Mouse (Mus musculus) ES-E14 (cell line): ENCODE measurements at regions not wholly inside any gene's neighbourhood (a gene's known extent, or its start where the extent isn't known, plus 50 kb on each side); places are given as distances from the start of the nearest gene placed in this dataset.

ENCODE experiments used
- DNase-seq: peaks from one replicate; pipeline ENCODE4 v3.0.0-alpha.2; 2013; ENCODE audit warnings: low read depth, low spot score
- H3K27ac ChIP-seq: 2 replicates; pipeline ENCODE4 v1.5.1; 2012; ENCODE audit warnings: low read depth, mild to moderate bottlenecking, low read length, moderate library complexity, mixed read lengths; ENCODE audit not compliant: poor library complexity, insufficient read depth, severe bottlenecking
- H3K36me3 ChIP-seq: 2 replicates; pipeline ENCODE4 v1.6.1; 2012; ENCODE audit warnings: mild to moderate bottlenecking, low read length, moderate library complexity, mixed read lengths; ENCODE audit not compliant: control insufficient read depth, poor library complexity, insufficient read depth, severe bottlenecking
- H3K4me1 ChIP-seq, 2 experiments: fragments of 150-350 bp in 1 of 2; sonication (generic) in 1 of 2; 2 replicates each; pipeline ENCODE4 v1.6.1; 2012; ENCODE audit warnings: low read length in 2 of 2, mild to moderate bottlenecking in 1 of 2, mixed read lengths in 1 of 2; ENCODE audit not compliant: control insufficient read depth in 2 of 2, insufficient read depth in 2 of 2, poor library complexity in 1 of 2
- H3K4me3 ChIP-seq, 2 experiments: fragments of 150-350 bp in 1 of 2; sonication (generic) in 1 of 2; 2 replicates each; pipeline ENCODE4 v1.5.1; 2012; ENCODE audit warnings: low read length in 2 of 2, low read depth in 1 of 2, mild to moderate bottlenecking in 1 of 2, mixed read lengths in 1 of 2; ENCODE audit not compliant: insufficient read depth in 1 of 2, poor library complexity in 1 of 2, severe bottlenecking in 1 of 2
- H3K9ac ChIP-seq: 2 replicates; pipeline ENCODE4 v1.6.1; 2012; ENCODE audit warnings: low read depth, mild to moderate bottlenecking, low read length, mixed read lengths; ENCODE audit not compliant: poor library complexity, insufficient read depth, severe bottlenecking
- H3K9me3 ChIP-seq: fragments of 150-350 bp; sonication (generic); 2 replicates; pipeline ENCODE4 v1.6.1; 2012; ENCODE audit warnings: low read depth, mild to moderate bottlenecking, low read length; ENCODE audit not compliant: control insufficient read depth, insufficient read depth
- CHD2 ChIP-seq: IDR thresholded peaks from 2 replicates; pipeline ENCODE4 v1.6.1; 2014; ENCODE audit warnings: mild to moderate bottlenecking, low read depth, low read length, inconsistent platforms
- HCFC1 ChIP-seq: IDR thresholded peaks from 2 replicates; pipeline ENCODE4 v1.6.1; 2012; ENCODE audit warnings: low read length, inconsistent platforms, borderline replicate concordance; ENCODE audit not compliant: insufficient read depth
- MAFK ChIP-seq: IDR thresholded peaks from 2 replicates; pipeline ENCODE4 v1.6.1; 2014; ENCODE audit warnings: mild to moderate bottlenecking, low read depth, low read length, inconsistent platforms; ENCODE audit not compliant: insufficient read depth
- ZC3H11A ChIP-seq: IDR thresholded peaks from 2 replicates; pipeline ENCODE4 v1.6.1; 2012; ENCODE audit warnings: low read depth, mild to moderate bottlenecking, inconsistent platforms, low read length, borderline replicate concordance
- ZNF384 ChIP-seq: IDR thresholded peaks from 2 replicates; pipeline ENCODE4 v1.6.1; 2012; ENCODE audit warnings: low read depth, low read length, inconsistent platforms
- in situ Hi-C, 2 experiments: fragments of 600-800 bp; cut with MboI; formaldehyde crosslinking; loops; one replicate each; pipeline ENCODE4 v1.15.1; 2025; ENCODE audit warnings: low sequenced_read_pairs in 2 of 2, inconsistent platforms in 1 of 2; ENCODE audit not compliant: unreplicated experiment in 2 of 2

- no peak overlapping the region for H3K9ac ChIP-seq
- no peak overlapping the region for H3K27ac ChIP-seq
- no peaks in the 10 kb centered on the region for H3K9me3 ChIP-seq
- TF ChIP-seq CHD2 (no peak), ZNF384 (no peak), HCFC1 (no peak), ZC3H11A (no peak), MAFK (no peak)
- in situ Hi-C loops, result loop anchor here in 1 of 2 experiments (25.0 kb wide), 1 partner anchor 445 kb away; the partner anchor contains the start of gene Cog1
- 0 out of 4 replicates have a peak, but pooled peaks cover 0 to 2% of the 10 kb centered on the region in 2 experiments for H3K4me1 ChIP-seq
- no peaks in the 10 kb centered on the region for H3K36me3 ChIP-seq
- no peak overlapping the region for H3K4me3 ChIP-seq
- DNase-seq, result no peak
These were observed 410.2 kb downstream of the Sox9 start for GRCm38 (mm10) chr11:113192086-113192856.

- peaks cover 2 to 7% of the 10 kb centered on the region in 2 experiments; a peak in 1 of 4 replicates for H3K4me1 ChIP-seq
- no peak overlapping the region for H3K27ac ChIP-seq
- no peak for DNase-seq
- H3K9me3 ChIP-seq, result no peaks in the 10 kb centered on the region
- in situ Hi-C loops, result loop anchor here in 1 of 2 experiments (25.0 kb wide), 1 partner anchor 443 kb away; the partner anchor contains the start of gene Cog1
- no peak overlapping the region for H3K4me3 ChIP-seq
- TF ChIP-seq CHD2, result no peak
- no peak for TF ChIP-seq ZC3H11A
- TF ChIP-seq MAFK, result no peak
- TF ChIP-seq ZNF384, result no peak
- TF ChIP-seq HCFC1, result no peak
- H3K9ac ChIP-seq, result no peak overlapping the region
- H3K36me3 ChIP-seq, result no peaks in the 10 kb centered on the region
These were observed 412.3 kb downstream of the Sox9 start for GRCm38 (mm10) chr11:113194144-113194827.
